Mouse (Mus musculus) stomach, postnatal 0 days (tissue): ENCODE measurements around the gene Ndc1. TPM values are rescaled to one million over a fixed set of nuclear protein-coding genes. Genes with fewer than 3 reads are reported as not detected.

ENCODE experiments used
- ATAC-seq: fragments of 200-750 bp; cut with Nextera tagmentation; 2 replicates; pipeline ENCODE4 v1.8.0; 2017; ENCODE audit not compliant: low FRiP score, low TSS enrichment
- DNase-seq: peaks from one replicate; pipeline ENCODE4 v3.0.0-alpha.2; 2016; ENCODE audit warnings: low spot score
- H3K27ac ChIP-seq: fragments of 300-500 bp; sonication (generic); replicated peaks from 2 replicates; pipeline ENCODE4 v1.5.1; 2014; ENCODE audit warnings: mild to moderate bottlenecking, control low read depth
- H3K27me3 ChIP-seq: fragments of 300-500 bp; sonication (generic); 2 replicates; pipeline ENCODE4 v1.6.1; 2014; ENCODE audit warnings: low read length; ENCODE audit not compliant: control insufficient read depth, insufficient read depth
- H3K36me3 ChIP-seq: fragments of 300-500 bp; sonication (generic); 2 replicates; pipeline ENCODE4 v1.6.1; 2014; ENCODE audit warnings: low read length, mixed read lengths; ENCODE audit not compliant: control insufficient read depth, insufficient read depth
- H3K4me1 ChIP-seq: fragments of 300-500 bp; sonication (generic); replicated peaks from 2 replicates; pipeline ENCODE4 v1.6.1; 2014; ENCODE audit warnings: antibody characterized with exemption; ENCODE audit not compliant: control insufficient read depth, insufficient read depth
- H3K4me2 ChIP-seq: fragments of 300-500 bp; sonication (generic); replicated peaks from 2 replicates; pipeline ENCODE4 v1.6.1; 2014; ENCODE audit warnings: low read depth, mild to moderate bottlenecking, control low read depth, moderate library complexity
- H3K4me3 ChIP-seq: fragments of 300-500 bp; sonication (generic); 2 replicates; pipeline ENCODE4 v1.5.1; 2014; ENCODE audit warnings: low read depth, low read length, control low read depth
- H3K9ac ChIP-seq: fragments of 300-500 bp; sonication (generic); 2 replicates; pipeline ENCODE4 v1.6.1; 2014; ENCODE audit warnings: mild to moderate bottlenecking, low read length, control low read depth, mixed read lengths
- H3K9me3 ChIP-seq: fragments of 300-500 bp; sonication (generic); 2 replicates; pipeline ENCODE4 v1.6.1; 2016; ENCODE audit warnings: low read length; ENCODE audit not compliant: control insufficient read depth
- CTCF ChIP-seq: IDR thresholded peaks from 2 replicates; pipeline ENCODE4 v1.5.1; 2016; ENCODE audit warnings: antibody characterized with exemption, low read depth, mild to moderate bottlenecking, moderate library complexity
- EP300 ChIP-seq: optimal IDR thresholded peaks from 2 replicates; pipeline ENCODE3; 2016; ENCODE audit warnings: antibody characterized with exemption
- WGBS: fragments of 180-500 bp; shearing (Covaris S2); extraction: QIAGEN DNeasy Blood & Tissue Kit; methylation state at CpG from one replicate; pipeline ENCODE4 v1.1.7; 2014; 5-methylcytosine and 5-hydroxymethylcytosine counted together
- polyA plus RNA-seq: library from polyadenylated mRNA; unstranded; fragments of >200 nt; fragmentation: Nextera tagmentation; extraction: Ambion mirVana; gene quantifications from 2 replicates; pipeline ENCODE4 v1.2.1, GENCODE M21; 2015

Gene Ndc1
- polyA plus RNA-seq, 1 experiment from 2014 or later, result 7.6 TPM

- TF ChIP-seq EP300 (no peak), CTCF (no peak)
- no peaks in the 10 kb centered on the region for H3K27me3 ChIP-seq
- no peaks in the 10 kb centered on the region for H3K4me1 ChIP-seq
- ATAC-seq (no peak), DNase-seq (no peak)
- no peak overlapping the region for H3K27ac ChIP-seq
- no peaks in the 10 kb centered on the region; the same call in 1 of the 2 replicates for H3K36me3 ChIP-seq
- 74% methylated on average over 8 of the region's 8 CpGs for WGBS
- H3K4me2 ChIP-seq, result no peak overlapping the region
- H3K4me3 ChIP-seq, result no peak overlapping the region
- H3K9ac ChIP-seq, result no peak overlapping the region
- no peaks in the 10 kb centered on the region for H3K9me3 ChIP-seq
Measured at GRCm38 (mm10) chr4:107336356-107336755, 31.2 kb upstream of the Ndc1 start.

- Histone ChIP-seq H3K36me3 (no peaks in the 10 kb centered on the region; the same call in 1 of the 2 replicates), H3K27ac (no peak overlapping the region), H3K9me3 (no peaks in the 10 kb centered on the region), H3K4me3 (no peak overlapping the region), H3K4me1 (no peaks in the 10 kb centered on the region), H3K9ac (no peak overlapping the region), H3K27me3 (no peaks in the 10 kb centered on the region), H3K4me2 (no peak overlapping the region)
- TF ChIP-seq CTCF, result no peak
- no peak for TF ChIP-seq EP300
- ATAC-seq (no peak), DNase-seq (no peak)
- WGBS, result 85% methylated on average over 5 of the region's 5 CpGs
Measured at GRCm38 (mm10) chr4:107337455-107337854, 30.1 kb upstream of the Ndc1 start.

DNA sequence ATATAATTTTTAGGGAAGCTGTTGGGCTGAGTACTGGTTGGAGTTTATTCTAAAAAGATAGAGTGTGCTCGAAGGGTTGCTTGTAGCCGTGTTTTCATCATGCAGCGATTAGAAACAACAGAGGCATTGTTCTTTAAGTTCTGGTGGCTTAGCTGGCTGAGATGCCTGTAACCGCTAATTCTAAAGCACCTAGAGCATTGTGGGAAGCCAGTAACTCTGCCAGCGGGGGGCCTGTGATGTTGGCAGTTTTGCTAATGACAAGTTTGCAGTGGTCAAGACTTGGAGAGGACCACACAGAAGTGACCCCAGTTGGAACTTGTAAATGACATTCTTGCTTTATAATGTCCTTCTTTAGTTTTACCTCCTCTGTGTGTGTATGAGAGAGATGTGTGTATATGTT, 26.2 kb upstream of the Ndc1 start:
- Histone ChIP-seq H3K27me3 (no peaks in the 10 kb centered on the region), H3K4me3 (no peak overlapping the region), H3K27ac (no peak overlapping the region), H3K4me2 (no peak overlapping the region), H3K9me3 (no peaks in the 10 kb centered on the region), H3K4me1 (no peaks in the 10 kb centered on the region), H3K9ac (no peak overlapping the region), H3K36me3 (no peaks in the 10 kb centered on the region; the same call in 1 of the 2 replicates)
- 68% methylated on average over 5 of the region's 5 CpGs for WGBS
- no peak for DNase-seq
- TF ChIP-seq CTCF, result no peak
- TF ChIP-seq EP300, result no peak
- no peak for ATAC-seq

- H3K36me3 ChIP-seq, result no peaks in the 10 kb centered on the region
- WGBS, result 79% methylated on average over 7 of the region's 7 CpGs
- H3K27me3 ChIP-seq, result no peaks in the 10 kb centered on the region
- no peaks in the 10 kb centered on the region for H3K9me3 ChIP-seq
- H3K4me1 ChIP-seq, result no peaks in the 10 kb centered on the region
- TF ChIP-seq EP300 (no peak), CTCF (no peak)
- H3K4me2 ChIP-seq, result no peak overlapping the region
- DNase-seq, result no peak
- ATAC-seq, result no peak
- H3K9ac ChIP-seq, result no peak overlapping the region
- H3K27ac ChIP-seq, result no peak overlapping the region
- H3K4me3 ChIP-seq, result no peak overlapping the region
Measured at GRCm38 (mm10) chr4:107344612-107345011, 23.0 kb upstream of the Ndc1 start.

- no peaks in the 10 kb centered on the region for H3K27me3 ChIP-seq
- H3K9me3 ChIP-seq, result no peaks in the 10 kb centered on the region
- WGBS, result 66% methylated on average over 6 of the region's 6 CpGs
- H3K4me2 ChIP-seq, result no peak overlapping the region
- DNase-seq (no peak), ATAC-seq (0 out of 2 replicates have a peak, but pooled peaks have one; percentile 16)
- no peak overlapping the region for H3K4me3 ChIP-seq
- no peak for TF ChIP-seq EP300
- no peak for TF ChIP-seq CTCF
- no peak overlapping the region for H3K27ac ChIP-seq
- H3K36me3 ChIP-seq, result 0 out of 2 replicates have a peak, but pooled peaks cover 3% of the 10 kb centered on the region
- H3K9ac ChIP-seq, result no peak overlapping the region
- H3K4me1 ChIP-seq, result no peaks in the 10 kb centered on the region
Measured at GRCm38 (mm10) chr4:107347221-107347620, 20.4 kb upstream of the Ndc1 start.

DNA sequence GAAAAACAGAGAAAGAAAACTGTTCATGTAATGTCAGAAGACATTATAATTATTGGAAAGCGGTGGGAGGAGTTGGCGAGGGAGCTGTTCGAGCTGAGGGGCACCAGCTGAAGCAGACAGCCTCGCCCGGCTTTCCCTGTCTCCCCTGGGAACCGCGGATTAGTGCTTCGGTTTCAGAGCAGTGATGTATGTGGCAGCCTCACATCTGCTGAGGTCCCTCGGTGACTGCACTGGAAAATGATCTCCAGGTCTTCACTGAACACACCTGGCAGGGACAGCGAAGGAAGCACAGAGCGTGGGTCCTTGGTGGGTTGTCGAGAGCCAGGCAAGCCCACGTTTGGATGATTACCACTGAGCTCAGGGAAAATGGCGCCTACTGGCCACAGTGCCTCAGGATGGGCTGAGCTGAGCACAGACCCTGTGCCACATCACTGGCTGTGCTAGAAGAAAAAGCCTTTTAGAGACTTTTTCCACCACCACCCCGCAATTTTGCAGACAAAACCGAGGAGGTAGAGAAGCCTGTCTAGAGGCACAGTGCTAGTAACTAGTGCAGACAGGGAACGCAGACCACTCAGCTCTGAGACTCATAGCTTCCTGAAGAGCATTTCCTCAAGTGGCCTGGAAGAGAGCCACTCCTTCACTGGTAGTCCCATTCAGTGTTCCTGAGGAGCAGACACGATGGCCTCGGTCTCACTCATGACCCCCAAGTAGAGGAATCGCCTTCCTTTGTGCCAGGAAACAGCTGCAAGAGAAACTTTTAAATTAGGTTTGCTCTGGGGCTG, 18.9 kb upstream of the Ndc1 start:
- ATAC-seq (0 out of 2 replicates have a peak, but pooled peaks have one; percentile 20), DNase-seq (no peak)
- Histone ChIP-seq H3K4me2 (no peak overlapping the region), H3K9me3 (no peaks in the 10 kb centered on the region), H3K27me3 (no peaks in the 10 kb centered on the region), H3K27ac (no peak overlapping the region), H3K36me3 (0 out of 2 replicates have a peak, but pooled peaks cover 3% of the 10 kb centered on the region), H3K4me1 (no peaks in the 10 kb centered on the region), H3K4me3 (no peak overlapping the region), H3K9ac (no peak overlapping the region)
- TF ChIP-seq EP300 (no peak), CTCF (no peak)
- WGBS, result 68% methylated on average over 20 of the region's 20 CpGs
